Mouse (Mus musculus) R1 (cell line): ENCODE results near the gene Bmp4.

Experiments used
- DNase-seq: peaks from one replicate; pipeline ENCODE4 v3.0.0-alpha.2; 2018; ENCODE audit warnings: low read depth, low spot score

The Bmp4 gene

DNA sequence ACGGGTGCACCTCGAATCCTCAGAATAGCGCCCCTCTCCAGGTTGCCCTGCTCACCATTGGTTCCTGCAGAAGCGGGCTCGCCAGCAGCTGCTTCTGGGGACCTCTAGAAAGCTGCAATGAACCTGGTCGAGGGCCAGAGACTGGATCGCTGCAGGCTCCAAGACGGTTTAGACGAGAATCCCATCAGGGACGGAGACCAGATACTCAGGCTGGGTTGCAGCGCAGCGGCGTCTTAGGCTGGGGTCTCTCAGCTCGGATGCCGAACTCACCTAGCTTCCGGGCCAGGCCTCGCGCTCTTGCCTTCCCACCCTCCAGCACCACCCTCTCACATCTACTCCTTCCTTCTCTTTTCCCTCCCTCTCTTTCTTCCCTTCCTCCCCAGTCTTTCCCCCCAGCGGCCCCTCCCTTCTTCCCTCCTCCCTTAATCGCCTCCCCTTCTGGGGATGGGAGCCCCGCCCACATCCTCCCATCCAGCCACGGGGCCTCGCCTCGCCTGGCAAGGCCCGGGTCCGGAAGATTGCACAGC is at the start of gene Bmp4:
Bmp4 (minus strand) TSS at position 421 of the 527 bp plus-strand sequence.
- peak; percentile 93 for DNase-seq

- no peak for DNase-seq
Measured at GRCm38 (mm10) chr14:46439461-46440048, 49.1 kb upstream of the Bmp4 start.

DNA sequence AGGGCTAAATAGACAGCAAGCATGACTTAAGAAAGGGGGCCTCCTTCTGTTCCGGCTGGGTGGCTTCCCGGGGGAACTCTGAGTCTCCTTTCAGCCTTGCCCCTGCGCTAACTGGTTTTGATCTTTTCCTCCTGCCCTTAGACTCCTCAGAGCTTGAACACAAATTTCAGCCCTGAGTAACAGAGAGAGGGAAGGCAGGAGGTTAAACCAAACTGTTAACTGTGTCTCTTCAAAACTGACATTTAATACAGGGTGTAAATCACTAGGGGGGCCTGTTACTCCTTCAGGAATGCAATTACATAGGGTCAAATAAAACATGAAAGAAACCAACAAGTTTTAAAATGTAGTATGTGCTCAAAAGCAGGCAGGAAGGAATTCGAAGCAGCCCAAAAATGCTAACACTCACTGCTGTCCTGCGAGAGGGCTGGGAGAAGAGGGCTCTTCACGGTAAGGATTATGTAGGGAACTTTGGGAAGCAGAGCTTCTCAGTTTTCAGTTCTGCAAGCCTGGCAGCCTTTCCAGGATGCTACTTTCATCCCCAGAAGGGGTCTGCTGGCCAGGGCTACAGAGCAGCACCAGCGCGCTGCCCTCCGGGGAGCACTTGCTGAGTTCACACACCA is 46.1 kb upstream of the Bmp4 start:
- peak; percentile 52 for DNase-seq

DNA sequence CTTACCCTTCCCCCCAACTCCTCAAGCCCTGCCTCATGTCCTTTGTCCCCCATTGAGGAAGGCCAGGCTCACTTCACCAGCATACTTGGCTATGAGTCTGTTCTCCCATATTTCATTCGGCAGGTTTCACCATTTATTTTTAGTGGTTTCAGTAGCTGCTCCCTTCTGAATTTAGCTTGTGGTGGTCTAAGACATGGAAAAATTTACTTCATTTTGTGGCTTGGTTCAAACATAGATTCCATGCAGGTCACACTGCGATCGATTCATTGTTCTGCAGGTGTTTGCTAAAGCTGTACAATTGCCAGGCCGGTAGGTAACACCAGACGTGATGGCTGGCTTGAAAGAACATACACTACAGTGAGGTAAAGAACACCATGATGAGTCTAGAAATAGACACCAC is 39.8 kb upstream of the Bmp4 start:
- no peak for DNase-seq

GRCm38 (mm10) chr14:46427251-46427650 is 36.8 kb upstream of the Bmp4 start:
- peak; percentile 58 for DNase-seq

GRCm38 (mm10) chr14:46421823-46422222 is 31.4 kb upstream of the Bmp4 start:
- no peak for DNase-seq

DNA sequence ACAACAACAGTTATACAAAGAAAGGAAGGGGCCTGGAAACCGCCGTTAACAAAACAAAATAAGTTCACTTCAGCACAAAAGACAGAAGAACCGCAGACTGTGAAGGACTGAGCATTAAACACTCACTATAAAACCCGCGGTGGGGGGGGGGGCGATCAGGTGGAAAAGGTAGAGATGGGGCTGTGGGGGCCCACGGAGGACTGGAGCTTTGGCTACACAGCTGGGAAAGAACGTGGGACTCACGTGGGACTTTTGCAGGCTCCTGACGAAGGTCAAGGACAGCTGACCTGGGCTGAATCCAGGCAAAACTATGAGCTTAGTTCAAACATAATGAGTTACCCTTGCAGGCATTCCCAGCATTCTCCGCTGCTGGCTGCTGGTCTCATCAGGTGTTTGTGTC is 28.8 kb upstream of the Bmp4 start:
- peak; percentile 57 for DNase-seq

GRCm38 (mm10) chr14:46418371-46419097 is 28.1 kb upstream of the Bmp4 start:
- DNase-seq = peak; percentile 61

- DNase-seq = peak; percentile 56
Measured at GRCm38 (mm10) chr14:46412497-46413000, 22.1 kb upstream of the Bmp4 start.

DNA sequence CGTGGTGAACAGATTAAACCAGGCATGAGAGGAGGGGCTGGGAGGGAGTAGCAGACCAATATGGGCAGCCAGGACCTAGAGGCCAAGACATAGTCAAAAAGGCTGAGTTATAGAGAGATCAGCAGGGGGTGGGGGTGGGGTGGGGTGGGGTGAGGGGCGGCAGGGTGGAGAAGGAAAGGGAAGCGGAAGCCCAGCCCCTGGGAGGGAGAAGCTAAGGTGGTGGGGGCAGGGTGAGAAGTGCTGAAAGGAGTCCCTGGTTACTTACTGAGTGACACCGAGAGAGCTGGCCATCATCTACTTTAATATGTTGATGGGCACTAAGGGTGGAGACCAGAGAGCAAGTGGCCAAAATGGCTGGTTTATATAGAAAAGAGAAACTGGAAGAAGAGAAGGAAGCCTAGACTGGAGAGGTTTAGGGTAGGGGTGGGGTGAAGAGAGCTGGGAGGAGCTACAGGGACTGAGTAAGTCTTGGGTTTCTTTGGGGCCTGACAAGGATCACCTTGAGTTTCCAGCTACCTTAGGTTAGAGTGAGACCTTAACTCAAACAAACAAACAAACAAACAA is 20.2 kb upstream of the Bmp4 start:
- DNase-seq = peak; percentile 91

DNA sequence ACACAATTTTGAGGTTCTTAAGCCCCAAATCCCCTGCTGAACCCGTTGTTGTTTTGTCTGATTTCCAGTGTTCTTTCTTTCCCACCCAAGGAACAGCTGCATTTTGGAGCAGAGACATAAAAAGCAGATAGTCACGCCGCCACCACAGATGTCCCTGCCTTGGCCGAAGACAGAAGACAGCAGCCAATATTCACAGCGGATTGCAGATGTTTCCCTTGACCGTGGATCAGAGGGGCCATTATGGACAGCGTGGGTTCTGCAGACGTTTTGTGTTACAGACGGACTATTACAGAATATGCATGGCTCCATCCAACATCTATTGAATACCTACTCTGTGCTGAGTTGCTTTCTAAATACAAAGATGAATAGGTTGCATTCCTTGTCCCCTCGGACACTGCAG is 18.5 kb upstream of the Bmp4 start:
- DNase-seq = no peak

GRCm38 (mm10) chr14:46408319-46408718 is 17.9 kb upstream of the Bmp4 start:
- DNase-seq = no peak

DNA sequence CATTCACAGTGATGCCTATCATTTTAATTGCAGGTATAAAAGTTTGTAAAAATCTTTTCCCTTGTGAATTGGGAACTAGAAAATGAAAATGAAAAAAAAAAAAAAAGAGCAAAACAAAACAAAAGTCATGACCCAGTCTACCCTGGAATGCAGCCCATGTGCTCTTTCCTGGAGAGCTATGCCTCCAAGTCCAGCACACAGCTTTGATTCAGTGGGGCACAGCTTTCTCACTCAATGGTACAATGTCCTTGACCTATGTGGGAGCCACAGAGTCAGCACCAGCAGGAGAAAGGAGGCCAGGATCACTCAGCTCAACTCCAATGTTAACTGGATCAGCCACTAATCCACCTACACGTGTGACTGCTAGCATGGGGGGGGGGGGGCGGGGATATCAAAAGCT is 9.5 kb upstream of the Bmp4 start:
- peak; percentile 77 for DNase-seq

- DNase-seq = peak; percentile 66
Measured at GRCm38 (mm10) chr14:46398091-46398695, 7.7 kb upstream of the Bmp4 start.

- peak; percentile 97 for DNase-seq
Measured at GRCm38 (mm10) chr14:46391621-46392170, 1.2 kb upstream of the Bmp4 start.

- peak; percentile 9 for DNase-seq
Measured at GRCm38 (mm10) chr14:46389438-46390248, 826 bp downstream of the Bmp4 start.

- DNase-seq = peak; percentile 21
Measured at GRCm38 (mm10) chr14:46388636-46389035, 1.8 kb downstream of the Bmp4 start.

GRCm38 (mm10) chr14:46387821-46388481 is 2.5 kb downstream of the Bmp4 start:
- DNase-seq = peak; percentile 82

- DNase-seq = peak; percentile 90
Measured at GRCm38 (mm10) chr14:46387357-46387671, 3.2 kb downstream of the Bmp4 start.
